Mouse (Mus musculus): ENCODE data around the gene Mpl. TPM values are rescaled to one million over a fixed set of nuclear protein-coding genes. Genes with fewer than 3 reads are reported as not detected.

Gene Mpl
- total RNA-seq, 2 experiments from 2014 or later = 0.12 to 9.0 TPM

- ATAC-seq (replicated peaks; ENCODE audit: poor library complexity) = peak; percentile 78
Measured at GRCm38 (mm10) chr4:118427768-118428451, 29.4 kb downstream of the Mpl start, which contains the start of gene Elovl1. Elovl1 (plus strand) TSS chr4:118428093.

GRCm38 (mm10) chr4:118427415-118427767 is 29.9 kb downstream of the Mpl start:
- peak; percentile 3 for ATAC-seq (replicated peaks; ENCODE audit: poor library complexity)

GRCm38 (mm10) chr4:118425374-118425773 is 31.9 kb downstream of the Mpl start:
- no peak for ATAC-seq (replicated peaks; ENCODE audit: poor library complexity)

- ATAC-seq (replicated peaks; ENCODE audit: poor library complexity) = peak; percentile 35
Measured at GRCm38 (mm10) chr4:118424541-118425160, 32.7 kb downstream of the Mpl start.

GRCm38 (mm10) chr4:118421384-118421783 is 35.9 kb downstream of the Mpl start:
- no peak for ATAC-seq (replicated peaks; ENCODE audit: poor library complexity)

GRCm38 (mm10) chr4:118417112-118417797 is 40.1 kb downstream of the Mpl start:
- peak; percentile 23; the same call in 1 of the 2 replicates for ATAC-seq (replicated peaks; ENCODE audit: poor library complexity)

- ATAC-seq (replicated peaks; ENCODE audit: poor library complexity) = no peak
Measured at GRCm38 (mm10) chr4:118416329-118416728, 41.0 kb downstream of the Mpl start.

- no peak for ATAC-seq (replicated peaks; ENCODE audit: poor library complexity)
Measured at GRCm38 (mm10) chr4:118415779-118416178, 41.5 kb downstream of the Mpl start.

- no peak for ATAC-seq (replicated peaks; ENCODE audit: poor library complexity)
Measured at GRCm38 (mm10) chr4:118413553-118413952, 43.8 kb downstream of the Mpl start.

- no peak for ATAC-seq (replicated peaks; ENCODE audit: poor library complexity)
Measured at GRCm38 (mm10) chr4:118410871-118411270, 46.4 kb downstream of the Mpl start.

- ATAC-seq (replicated peaks; ENCODE audit: poor library complexity) = peak; percentile 99
Measured at GRCm38 (mm10) chr4:118409142-118409900, 48.0 kb downstream of the Mpl start, which contains the start of the genes Szt2 and Med8. Szt2 (minus strand) TSS chr4:118409273. Med8 (plus strand) TSS chr4:118409337.

GRCm38 (mm10) chr4:118402701-118403100 is 54.6 kb downstream of the Mpl start:
- ATAC-seq (replicated peaks; ENCODE audit: poor library complexity) = no peak

GRCm38 (mm10) chr4:118401918-118402317 is 55.4 kb downstream of the Mpl start:
- peak; percentile 78 for ATAC-seq (replicated peaks; ENCODE audit: poor library complexity)

GRCm38 (mm10) chr4:118401421-118401820 is 55.9 kb downstream of the Mpl start:
- ATAC-seq (replicated peaks; ENCODE audit: poor library complexity) = no peak

GRCm38 (mm10) chr4:118398400-118398799 is 58.9 kb downstream of the Mpl start:
- peak; percentile 67 for ATAC-seq (replicated peaks; ENCODE audit: poor library complexity)

- no peak for ATAC-seq (replicated peaks; ENCODE audit: poor library complexity)
Measured at GRCm38 (mm10) chr4:118396433-118396832, 60.9 kb downstream of the Mpl start.

- ATAC-seq (replicated peaks; ENCODE audit: poor library complexity) = peak; percentile 69
Measured at GRCm38 (mm10) chr4:118395289-118395688, 62.0 kb downstream of the Mpl start.

GRCm38 (mm10) chr4:118394505-118394904 is 62.8 kb downstream of the Mpl start:
- no peak for ATAC-seq (replicated peaks; ENCODE audit: poor library complexity)

All from megakaryocyte progenitor cell, adult 5-6 weeks (primary cell).